Mouse (Mus musculus) neutrophil, adult 5-6 weeks (primary cell): Measurements from ENCODE around the gene Elk3. TPM values are rescaled to one million over a fixed set of nuclear protein-coding genes. Genes with fewer than 3 reads are reported as not detected.

Experiments used
- ATAC-seq: fragments of 151-379, 151-347 bp; 2 replicates; pipeline ENCODE4 v1.8.0; 2017; ENCODE audit warnings: mild to moderate bottlenecking, moderate TSS enrichment; ENCODE audit not compliant: insufficient number of reproducible peaks, poor library complexity, low FRiP score, severe bottlenecking; ENCODE audit errors: extremely low read depth
- total RNA-seq: library from RNA; stranded (forward); fragments of 200-1000 nt; gene quantifications from 2 replicates; pipeline ENCODE4 v1.2.3, GENCODE M21; 2017

Elk3 gene
- total RNA-seq, 1 experiment from 2014 or later, result 17.2 TPM

DNA sequence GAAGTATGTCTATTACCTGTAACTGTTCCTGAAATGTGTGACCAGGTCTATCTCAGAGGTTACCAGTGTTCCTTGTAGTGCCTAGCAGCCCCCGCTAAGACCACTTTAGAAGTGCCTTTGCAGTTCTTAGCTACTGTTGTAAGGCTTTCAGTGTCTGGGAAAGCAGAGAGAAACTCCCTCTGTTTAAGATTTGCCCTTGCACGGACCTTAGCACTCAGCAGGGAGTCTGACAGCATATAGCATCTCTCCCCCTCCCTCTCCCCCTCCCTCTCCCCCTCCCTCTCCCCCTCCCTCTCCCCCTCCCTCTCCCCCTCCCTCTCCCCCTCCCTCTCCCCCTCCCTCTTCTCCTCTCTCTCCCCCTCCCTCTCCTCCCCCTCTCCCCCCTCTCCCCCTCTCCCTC is 24.1 kb upstream of the Elk3 start:
- ATAC-seq, result no peak

DNA sequence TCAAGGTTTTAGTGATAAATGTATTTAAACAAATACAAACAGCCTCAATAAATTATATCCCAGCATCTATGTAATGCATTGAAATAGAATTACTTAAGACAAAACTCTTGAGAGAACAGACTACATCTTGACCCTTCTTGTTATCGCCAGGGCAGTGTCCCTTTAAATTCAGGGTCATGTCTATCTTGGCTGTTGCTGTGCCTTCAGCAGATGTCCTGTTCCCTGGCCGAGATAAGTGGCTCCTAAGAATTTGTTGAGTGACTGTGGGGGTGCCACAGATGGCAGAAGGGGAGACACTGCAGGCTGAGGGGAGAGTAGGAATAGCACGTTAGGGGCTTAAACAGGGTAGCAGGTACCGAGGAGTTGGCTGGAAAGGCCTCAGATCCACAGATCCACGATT is 22.3 kb upstream of the Elk3 start:
- no peak for ATAC-seq

DNA sequence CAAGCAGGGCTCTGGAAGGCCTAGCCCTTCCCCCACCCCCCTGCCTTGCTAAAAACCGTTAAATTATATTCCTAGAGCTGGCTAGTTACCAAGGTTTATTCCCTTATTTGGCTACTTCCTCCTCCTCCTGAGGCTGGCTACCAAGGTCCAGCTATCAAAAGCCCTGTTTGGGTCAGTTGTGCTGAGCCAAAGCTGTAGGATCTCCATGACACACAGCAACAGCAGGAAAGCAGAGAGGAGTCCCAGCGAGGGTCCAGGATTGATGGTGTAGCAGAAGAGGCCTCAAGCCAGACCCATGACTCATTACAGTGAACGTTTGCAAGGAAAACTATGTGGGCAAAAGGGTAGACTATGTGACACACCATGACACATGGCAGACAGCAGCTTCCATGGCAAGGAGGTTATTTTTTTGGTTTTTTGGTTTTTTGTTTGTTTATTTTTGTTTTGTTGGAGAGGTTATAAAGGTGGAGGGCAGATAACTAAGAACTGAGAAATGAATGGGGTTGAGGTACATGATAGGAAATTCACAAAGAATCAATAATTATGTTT is 21.4 kb upstream of the Elk3 start:
- no peak for ATAC-seq

DNA sequence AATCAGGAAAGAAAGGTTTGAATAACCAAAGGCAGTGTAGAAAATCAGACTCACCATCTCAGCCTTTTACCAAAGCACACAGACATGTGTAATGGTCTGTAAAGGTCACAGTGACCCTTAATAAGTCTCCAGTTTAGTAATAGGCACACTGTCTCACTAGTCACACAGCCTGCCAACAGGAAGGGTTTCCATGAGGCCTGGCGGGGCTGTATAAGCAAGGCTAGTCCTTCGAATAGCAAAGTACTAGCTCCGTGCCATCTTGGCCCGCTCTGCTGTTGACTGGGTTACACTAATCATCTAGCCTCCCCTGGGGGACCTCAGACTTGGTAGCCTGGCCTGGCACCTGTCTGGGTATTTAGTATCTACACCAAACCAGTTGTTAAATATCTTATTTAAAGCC is 20.6 kb upstream of the Elk3 start:
- no peak for ATAC-seq

DNA sequence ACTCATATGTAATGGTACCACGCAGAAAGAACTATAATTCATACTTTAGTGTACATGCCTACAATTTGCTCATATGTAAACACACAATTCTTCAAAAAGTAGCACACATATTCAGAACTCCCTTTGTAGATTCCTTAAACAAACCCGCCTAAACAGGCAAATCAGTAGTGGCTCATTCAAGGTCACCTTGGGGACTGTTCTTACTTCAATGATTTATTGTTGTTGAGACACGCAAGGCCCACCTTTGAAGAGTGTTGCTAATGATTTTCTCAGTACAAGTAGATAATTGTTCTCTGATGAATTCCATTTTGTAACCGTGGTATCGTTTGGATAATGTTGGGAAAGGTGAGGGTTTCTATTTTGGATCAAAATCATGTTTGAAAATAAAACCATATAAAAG is 17.4 kb upstream of the Elk3 start:
- no peak for ATAC-seq

DNA sequence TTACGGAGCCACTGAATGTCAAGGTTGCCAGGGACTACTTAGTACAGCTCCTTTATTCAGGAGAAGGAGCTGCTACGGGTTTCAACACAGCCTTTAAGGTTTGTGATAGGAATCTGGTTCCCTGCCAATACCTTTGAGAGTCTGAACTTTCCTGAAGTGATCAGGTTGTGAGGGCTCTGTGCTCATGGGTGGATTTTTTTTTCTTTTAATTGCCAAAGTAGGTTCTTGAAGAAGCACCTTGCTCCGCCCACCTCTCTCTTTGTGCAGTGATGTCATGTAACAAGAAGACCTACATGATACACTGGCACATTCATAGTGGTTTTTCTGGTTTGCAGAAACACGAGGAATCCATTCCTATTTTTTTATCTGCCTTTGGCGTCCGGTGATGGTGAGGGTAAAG is 16.3 kb upstream of the Elk3 start:
- no peak for ATAC-seq

DNA sequence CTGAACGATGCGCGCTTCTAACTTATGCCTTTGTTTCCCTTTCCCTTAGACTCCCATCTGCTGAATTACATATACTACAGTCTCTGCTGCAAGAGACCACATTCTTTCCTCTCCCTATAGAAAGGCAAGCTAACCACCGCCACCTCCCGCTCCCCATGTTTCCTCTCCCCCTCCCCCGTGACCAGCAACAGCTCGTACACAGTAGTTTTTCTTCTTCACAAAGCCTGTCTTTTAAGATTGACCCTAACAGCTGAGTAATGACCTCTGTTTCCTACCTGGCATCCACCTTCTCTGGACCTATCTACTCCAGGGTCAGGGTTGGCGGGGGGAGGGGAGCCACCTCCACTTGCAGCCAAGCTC is 15.8 kb upstream of the Elk3 start:
- no peak for ATAC-seq

DNA sequence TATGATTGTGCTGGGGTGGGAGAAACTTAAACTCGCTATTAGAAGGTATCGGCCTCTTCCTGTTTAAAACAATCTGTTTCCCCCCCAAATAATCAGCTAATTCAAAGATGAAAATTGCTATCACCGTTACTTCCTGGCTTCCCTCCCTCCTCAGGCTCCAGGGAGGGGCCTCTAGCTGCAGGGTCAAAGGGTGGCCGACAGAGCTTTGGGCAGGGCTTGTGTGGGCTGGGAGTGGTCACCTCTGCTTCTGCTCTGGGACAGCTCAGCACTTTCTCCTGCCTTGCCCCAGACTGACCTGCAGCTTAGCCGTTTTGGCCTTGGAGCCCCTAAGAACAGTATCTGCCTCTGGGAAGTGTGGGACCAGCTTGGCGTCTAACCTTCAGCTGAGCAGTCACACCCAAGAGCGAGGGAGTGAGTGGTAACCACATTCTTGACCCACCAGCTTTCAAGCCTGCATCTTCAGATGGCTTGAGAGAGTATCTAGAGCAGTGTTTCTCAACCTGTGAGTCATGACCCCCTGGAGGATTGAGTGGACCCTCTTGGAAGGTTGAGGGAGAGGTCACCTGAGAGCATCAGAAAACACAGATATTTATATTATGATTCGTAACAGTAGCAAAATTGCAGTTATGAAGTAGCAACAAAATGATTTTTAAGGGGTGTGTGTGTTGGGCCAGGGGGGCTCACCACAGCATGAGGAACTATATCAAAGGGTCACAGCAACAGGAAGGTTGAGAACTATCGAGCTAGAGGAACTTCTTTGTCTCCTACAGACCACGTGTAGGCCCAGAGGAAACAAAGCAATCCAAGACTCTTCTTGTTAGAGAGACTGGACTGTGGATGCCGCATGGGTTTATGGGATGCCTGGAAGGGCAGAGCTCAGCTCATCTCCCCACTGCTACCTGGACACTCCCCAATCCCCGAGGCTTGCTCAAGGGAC is 15.1 kb upstream of the Elk3 start:
- ATAC-seq, result peak; percentile 40; the same call in 1 of the 2 replicates

DNA sequence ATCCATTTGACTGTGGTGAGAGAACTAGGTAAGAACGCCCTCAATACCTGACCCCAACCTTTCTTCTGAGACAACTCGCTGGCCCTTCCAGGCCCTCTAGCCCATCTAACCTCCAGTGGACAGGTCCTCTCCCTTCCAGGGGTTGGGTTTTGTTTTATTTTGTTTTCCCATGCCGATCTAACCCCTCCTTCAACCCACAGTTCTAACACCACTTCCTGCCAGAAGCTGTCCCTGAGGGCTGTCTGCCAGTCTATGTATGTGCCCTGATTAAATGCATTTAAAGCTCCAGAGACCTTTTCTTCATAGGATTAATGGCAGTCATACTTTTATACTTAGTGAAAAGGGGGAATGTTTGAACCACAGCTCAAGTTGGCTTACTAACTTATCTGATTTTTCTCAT is 14.4 kb upstream of the Elk3 start:
- ATAC-seq, result peak; percentile 48

DNA sequence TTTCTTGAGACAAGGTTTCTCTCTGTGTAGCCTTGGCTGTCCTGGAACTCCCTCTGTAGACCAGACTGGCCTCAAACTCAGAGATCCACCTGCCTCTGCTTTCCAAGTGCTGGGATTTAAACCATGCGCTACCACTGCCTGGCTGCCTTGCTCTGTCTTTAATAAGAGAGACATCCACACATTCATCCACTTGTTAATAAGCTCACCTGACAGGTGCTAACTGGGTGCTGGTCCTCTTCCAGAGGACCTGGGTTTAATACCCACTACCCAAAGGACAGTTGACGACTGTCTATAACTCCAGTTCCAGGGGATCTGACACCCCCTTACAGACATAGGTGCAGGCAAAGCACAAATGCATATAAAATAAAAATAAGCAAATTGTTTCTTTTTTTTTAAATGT is 13.5 kb upstream of the Elk3 start:
- ATAC-seq, result no peak

DNA sequence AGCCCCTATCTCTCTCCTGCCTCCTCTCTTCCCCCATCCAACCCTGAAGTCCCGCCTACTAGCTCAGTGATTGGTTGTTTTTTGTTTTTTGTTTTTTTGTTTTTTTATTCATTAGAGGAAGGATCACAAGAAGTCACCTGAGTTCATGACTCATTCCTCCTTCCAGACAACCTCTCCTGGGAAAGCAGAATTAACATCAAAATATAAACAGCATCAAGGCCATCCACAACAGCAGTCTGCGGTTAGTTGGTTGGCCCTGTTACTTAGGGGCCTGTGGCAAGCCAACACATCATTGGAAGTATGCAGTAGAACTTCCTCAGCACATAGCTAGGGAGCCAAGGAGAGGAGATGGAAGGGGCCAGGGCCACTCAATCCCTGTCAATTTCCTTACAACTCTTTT is 12.7 kb upstream of the Elk3 start:
- no peak for ATAC-seq

DNA sequence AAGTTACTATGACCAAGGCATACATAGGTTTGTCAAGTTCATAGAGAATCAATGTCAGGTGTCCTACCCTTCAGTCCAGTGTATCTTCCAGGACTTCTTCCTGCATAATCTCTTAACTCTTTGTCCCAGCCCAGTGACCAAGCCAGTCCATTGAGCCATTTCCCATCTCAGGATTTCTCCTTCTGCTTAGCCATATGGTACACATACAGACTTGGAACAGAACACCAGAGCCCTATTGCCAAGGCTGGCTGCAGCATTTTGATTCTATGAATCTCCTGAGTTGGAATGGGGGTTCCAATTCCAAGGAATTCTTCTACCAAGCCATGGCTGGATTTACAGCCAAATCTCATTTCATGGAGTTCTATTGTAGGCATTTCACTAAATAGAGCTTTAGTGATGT is 10.8 kb upstream of the Elk3 start:
- ATAC-seq, result no peak

DNA sequence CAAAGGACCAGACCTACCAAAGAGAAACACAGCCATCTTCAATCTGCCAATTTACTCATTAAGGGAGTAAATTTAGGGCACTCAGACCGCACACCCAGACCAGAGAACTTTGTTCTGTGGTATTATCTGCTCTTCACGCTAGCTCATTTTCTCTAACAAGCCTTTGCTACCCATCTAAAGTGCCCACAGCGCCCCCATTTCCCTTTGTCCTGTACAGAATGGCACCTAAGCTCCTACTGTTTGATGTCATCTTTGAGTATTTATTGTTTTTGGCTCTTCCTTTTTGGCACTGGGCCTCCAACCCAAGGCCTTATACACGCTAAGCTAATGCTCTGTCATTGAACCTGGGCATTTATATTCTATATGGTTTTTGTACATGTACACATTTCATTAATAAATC is 9.2 kb upstream of the Elk3 start:
- ATAC-seq, result no peak

DNA sequence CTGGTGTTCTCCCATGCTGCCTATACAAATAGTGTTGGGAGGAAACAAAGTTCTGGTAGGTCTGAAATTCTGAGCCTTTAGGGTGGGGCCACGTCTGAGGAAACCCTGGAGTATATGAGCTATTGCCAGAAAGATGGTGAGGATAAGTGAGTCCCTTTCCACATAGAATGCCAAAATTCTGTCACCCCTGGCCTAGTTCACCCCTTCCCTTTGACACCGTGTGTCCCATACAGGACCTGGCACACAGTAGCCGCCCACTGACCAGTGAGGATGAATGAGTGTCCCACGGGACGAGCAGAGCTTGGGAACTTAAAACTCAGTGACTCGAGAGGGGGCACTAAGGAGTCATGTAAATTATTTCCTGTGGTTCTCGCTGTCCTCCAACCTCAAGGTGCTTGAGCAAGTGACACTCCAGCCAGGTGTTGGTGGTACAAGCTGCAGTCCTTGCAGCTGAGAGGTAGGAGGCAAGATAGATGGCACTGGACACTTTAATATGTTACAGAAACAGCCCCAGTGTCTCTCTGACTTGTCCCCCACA is 8.7 kb upstream of the Elk3 start:
- no peak for ATAC-seq

DNA sequence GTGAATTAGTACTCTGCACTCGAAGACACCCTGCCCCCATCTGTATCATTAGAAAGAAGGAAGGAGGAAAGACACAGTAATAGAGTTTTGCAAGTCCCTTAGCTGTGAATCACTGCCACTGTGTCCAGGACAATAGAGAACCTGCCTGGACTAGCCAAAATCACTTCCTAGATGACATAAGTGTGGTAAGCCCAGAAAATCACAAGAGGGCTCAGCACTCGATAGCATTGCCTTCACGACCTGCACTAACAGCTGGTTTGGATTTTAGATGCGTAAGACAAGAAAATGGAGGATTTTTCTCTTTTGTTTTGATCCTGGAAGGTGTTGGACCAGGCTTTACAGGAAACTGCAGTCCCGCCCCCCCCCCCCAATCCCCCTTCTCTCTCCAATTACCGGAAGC is 6.0 kb upstream of the Elk3 start:
- no peak for ATAC-seq

DNA sequence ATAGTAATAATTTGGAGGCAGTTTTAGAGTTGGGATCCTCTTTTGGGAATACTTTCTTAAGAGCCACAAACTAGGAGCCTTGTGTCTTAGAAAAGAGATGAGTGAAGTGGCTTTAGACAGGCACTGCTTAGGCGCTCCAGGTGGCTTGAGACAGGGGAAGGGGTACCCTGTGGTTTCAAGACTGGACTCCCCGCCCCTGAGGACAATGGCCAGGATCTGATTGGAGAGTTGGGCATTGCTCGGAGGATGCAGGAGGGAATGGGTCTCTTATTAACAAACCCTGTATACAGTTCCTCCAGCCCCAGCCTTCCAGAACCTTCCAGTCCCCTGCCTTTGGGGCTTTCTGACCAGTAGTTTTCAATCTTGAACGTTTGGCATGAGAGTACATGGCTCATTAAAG is 641 bp upstream of the Elk3 start:
- ATAC-seq, result no peak

DNA sequence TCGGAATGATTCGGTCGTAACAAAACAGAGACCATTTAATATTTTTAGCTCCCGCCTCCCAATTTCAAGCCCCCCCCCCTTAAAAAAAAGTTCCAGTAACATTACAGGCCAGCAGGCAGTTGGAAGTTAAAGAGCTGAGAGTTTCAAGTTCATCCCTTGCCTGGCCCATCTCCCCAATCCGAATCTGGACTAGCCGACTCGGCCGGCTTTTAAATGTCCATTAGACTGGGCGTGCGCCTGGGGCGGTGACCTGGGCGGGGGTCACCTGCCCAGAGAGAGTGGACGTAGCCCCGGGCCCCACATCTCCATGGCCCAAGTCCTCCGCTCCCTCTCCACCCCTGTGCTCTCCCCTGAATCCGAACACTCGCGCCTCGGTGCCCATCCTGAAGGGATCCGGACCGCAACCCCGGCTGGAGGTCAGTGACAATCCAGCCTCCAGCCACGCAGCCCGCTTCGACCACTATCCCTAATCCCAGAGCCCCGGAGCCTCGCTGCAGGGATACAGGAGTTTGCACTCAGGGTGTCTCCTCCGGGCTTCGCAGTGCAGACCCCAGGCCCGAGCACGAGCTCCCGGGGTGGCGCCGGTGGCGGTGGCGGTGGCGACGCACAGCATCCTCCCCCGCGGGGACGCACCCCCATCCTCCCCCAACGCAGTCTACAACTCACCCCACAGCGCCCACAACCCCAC is 857 bp downstream of the Elk3 start:
- ATAC-seq, result 0 out of 2 replicates have a peak, but pooled peaks have one; percentile 17

DNA sequence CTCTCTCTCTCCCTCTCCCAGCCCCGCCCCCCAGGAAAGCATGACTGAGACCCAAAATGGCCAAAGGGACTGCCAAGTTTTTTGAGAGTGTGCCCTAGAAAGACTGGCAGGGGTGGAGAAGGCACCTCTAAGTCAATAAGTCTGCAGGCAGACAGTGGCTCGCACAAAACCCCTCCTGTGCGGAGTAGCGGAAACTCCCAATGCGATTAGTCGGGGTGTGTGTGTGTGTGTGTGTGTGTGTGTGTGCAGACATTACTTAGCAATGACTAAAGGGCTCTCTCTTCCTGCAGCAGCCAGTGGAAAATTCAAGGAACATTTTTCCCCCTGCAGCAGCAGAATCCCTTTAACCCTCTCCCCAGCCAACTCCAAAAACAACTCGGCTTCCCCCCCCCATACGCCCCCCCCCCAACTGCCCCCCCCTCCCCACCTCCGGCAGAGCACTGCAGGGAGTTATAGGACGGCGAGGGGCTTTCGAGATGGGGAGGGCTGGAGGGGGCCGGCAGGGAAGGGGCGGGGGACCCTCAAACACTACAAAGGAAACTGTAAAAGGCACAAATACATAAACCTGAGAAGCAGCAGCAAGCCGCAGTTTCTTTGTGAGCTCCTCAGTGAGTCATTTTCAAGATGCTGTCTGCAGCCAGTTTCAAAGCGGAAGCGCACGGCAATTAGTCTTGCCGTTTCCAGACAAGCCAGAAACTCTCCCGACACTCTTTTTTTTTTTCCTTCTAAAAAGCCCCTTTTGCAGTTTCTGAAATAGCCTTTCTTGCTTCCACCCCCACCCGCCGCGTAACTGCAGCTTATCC is 1.6 kb downstream of the Elk3 start:
- ATAC-seq, result peak; percentile 47; the same call in 1 of the 2 replicates

DNA sequence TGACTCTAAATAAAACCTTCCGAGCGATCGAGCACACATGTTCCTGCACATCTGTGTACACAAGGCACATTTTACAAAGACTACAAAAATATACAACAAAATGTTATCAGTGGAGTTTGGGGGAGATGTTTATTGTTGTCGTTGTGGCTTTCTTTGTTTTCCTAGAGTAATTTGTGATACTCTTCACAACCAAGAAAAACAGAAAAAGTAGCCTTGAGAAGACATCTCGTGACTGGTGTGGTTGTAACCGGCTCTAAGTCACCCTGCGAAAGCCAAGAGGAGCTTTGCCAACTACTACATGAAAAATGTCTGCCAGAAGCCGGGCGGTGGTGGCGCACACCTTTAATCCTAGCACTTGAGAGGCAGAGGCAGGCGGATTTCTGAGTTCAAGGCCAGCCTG is 4.6 kb downstream of the Elk3 start:
- no peak for ATAC-seq
